ENCODE assay signal across 11 mouse cellular contexts in the genomic region with DNA sequence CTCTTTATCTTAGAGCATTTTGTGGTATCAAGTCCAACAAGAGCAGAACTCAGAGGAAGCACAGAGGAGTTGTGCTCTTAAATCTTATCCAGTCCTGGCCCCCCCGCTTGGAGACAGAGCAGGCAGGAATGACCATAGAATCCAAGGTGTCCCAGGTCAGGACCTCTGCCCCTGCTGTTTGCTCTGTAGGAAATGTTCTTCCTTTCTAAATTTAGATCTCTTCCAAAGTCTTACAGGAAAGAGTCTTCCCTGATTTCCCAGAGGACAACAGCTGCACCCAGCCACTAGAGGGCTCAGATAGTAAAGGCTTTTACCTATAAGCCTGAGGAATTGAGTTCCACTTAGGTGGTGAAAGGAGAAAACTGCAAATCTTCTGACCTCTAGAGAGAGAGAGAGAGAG. TPM values are rescaled to one million over a fixed set of nuclear protein-coding genes. Genes with fewer than 3 reads are reported as not detected.
DNase-seq lines count a peak whose midpoint lies in the region; ATAC-seq and TF ChIP-seq lines count a peak whose summit lies in the region.
"Had no signal": no experiment of that assay in that cellular context is flagged by ENCODE, and none has a peak within 500 bp of the region (broad histone marks: within the 10 kb centered on the region; RNA-seq: fewer than 3 reads in every experiment).

No protein-coding gene starts in this region.

- no peaks in the 10 kb centered on the region for H3K9me3 ChIP-seq in kidney, postnatal 0 days (replicated peaks; ENCODE audit: low read length)
- H3K9me3 ChIP-seq: liver, embryonic 15.5 days had no signal

- no peaks in the 10 kb centered on the region for H3K36me3 ChIP-seq in heart, adult 2 months (ENCODE audit: control insufficient read depth, insufficient read depth, low read length)
- H3K36me3 ChIP-seq in kidney, postnatal 0 days (ENCODE audit: insufficient read depth, low read length): no peaks in the 10 kb centered on the region
- H3K36me3 ChIP-seq: liver, embryonic 15.5 days had no signal

- ATAC-seq in kidney, postnatal 0 days (replicated peaks; ENCODE audit: low FRiP score, low read depth): no peak
- no peak for ATAC-seq in monocyte, adult 5-6 weeks (replicated peaks; ENCODE audit: insufficient number of reproducible peaks, low FRiP score, low TSS enrichment, poor library complexity, severe bottlenecking)

- H3K27ac ChIP-seq in heart, adult 2 months: peak overlapping the region; percentile 23
- no peak overlapping the region for H3K27ac ChIP-seq in kidney, postnatal 0 days
- H3K27ac ChIP-seq: liver, embryonic 15.5 days had no signal

- H3K4me2 ChIP-seq in kidney, postnatal 0 days (ENCODE audit: low read length): no peak overlapping the region

- H3K79me2 ChIP-seq in heart, adult 2 months (replicated peaks; ENCODE audit: control insufficient read depth, insufficient read depth, low read length): no peaks in the 10 kb centered on the region

- H3K27me3 ChIP-seq in heart, adult 2 months (ENCODE audit: control insufficient read depth, insufficient read depth, low read length): no peaks in the 10 kb centered on the region
- H3K27me3 ChIP-seq in kidney, postnatal 0 days (ENCODE audit: insufficient read depth, low read length): no peaks in the 10 kb centered on the region

- WGBS in heart, adult 2 months: 20% methylated on average over 1 of the region's 1 CpGs
- 19% methylated on average over 1 of the region's 1 CpGs for WGBS in kidney, postnatal 0 days

- peaks cover 1% of the 10 kb centered on the region; the same call in 1 of the 2 replicates for H3K4me1 ChIP-seq in heart, adult 2 months (ENCODE audit: control insufficient read depth, insufficient read depth, low read length)
- 0 out of 2 replicates have a peak, but pooled peaks cover 6% of the 10 kb centered on the region for H3K4me1 ChIP-seq in kidney, postnatal 0 days (replicated peaks; ENCODE audit: insufficient read depth, low read length)

- TF ChIP-seq POLR2A in heart, adult 2 months (IDR thresholded peaks at IDR 0.05; ENCODE audit: insufficient read depth, low read depth, low read length): no peak

- H3K4me3 ChIP-seq in heart, adult 2 months: no peak overlapping the region
- H3K4me3 ChIP-seq in kidney, postnatal 0 days (replicated peaks; ENCODE audit: low read depth, low read length): no peak overlapping the region

- TF ChIP-seq CTCF in heart, adult 2 months (IDR thresholded peaks at IDR 0.05): peak; percentile 72
- peak; percentile 71 for TF ChIP-seq CTCF in kidney, postnatal 0 days (IDR thresholded peaks at IDR 0.05; ENCODE audit: low read depth)

- peak; percentile 29 to 39 for DNase-seq in heart, adult 2 months
- DNase-seq in heart, postnatal 25 days (ENCODE audit: low spot score): no peak
- DNase-seq in 3T3-L1 (ENCODE audit: low read depth, low spot score): peak; percentile 69
- peak; percentile 38 for DNase-seq in adipocyte (ENCODE audit: low spot score)
- DNase-seq in kidney, postnatal 0 days (ENCODE audit: low spot score): peak; percentile 62
- no peak for DNase-seq in cerebellum, adult 11-12 months
- no peak for DNase-seq in cerebellum, adult 9-10 months
- DNase-seq: right cerebral cortex, postnatal 14 days had no signal

- no peak for TF ChIP-seq EP300 in heart, adult 2 months (IDR thresholded peaks at IDR 0.05; ENCODE audit: insufficient read depth, low read depth, low read length)

- no peak overlapping the region for H3K9ac ChIP-seq in heart, adult 2 months (ENCODE audit: low read depth, low read length)
- no peak overlapping the region for H3K9ac ChIP-seq in kidney, postnatal 0 days (ENCODE audit: low read depth, low read length)
- H3K9ac ChIP-seq: liver, embryonic 15.5 days had no signal

- intact Hi-C loops in heart, adult 2 months (cut with DNase I): loop anchor here (10.0 kb wide), 1 partner anchor 465 kb away; the partner anchor contains the start of gene Cdh5
- intact Hi-C loops in heart, postnatal 25 days (cut with DNase I): loop anchor here (10.0 kb wide), 1 partner anchor 315 kb away; the partner anchor contains the start of gene Cklf

RNA-seq across cellular contexts. Expression of gene Pdp2, which starts 21.7 kb away (rescaled TPM):
- 10 to 100 TPM; 18.4 to 35.8 TPM for total RNA-seq in heart, adult 2 months (2021)
- polyA plus RNA-seq in heart, adult 2 months (2012; rRNA removed): 10.0 and 18.8 TPM in 2 replicates
- total RNA-seq in heart, postnatal 25 days (2021): 10 to 100 TPM; 20.1 to 29.0 TPM
- 12.6 and 14.5 TPM in 2 replicates for polyA plus RNA-seq in kidney, postnatal 0 days (2015; fragmentation: Nextera tagmentation; extraction: Ambion mirVana)
- total RNA-seq in monocyte, adult 5-6 weeks (2017): 3.4 to 6.1 TPM (median 5.0 TPM) in 3 replicates

RNA-seq across cellular contexts. Expression of gene Car7, which starts 35.1 kb away (rescaled TPM):
- total RNA-seq in heart, adult 2 months (2021): 1 to 10 TPM; 2.0 to 2.9 TPM
- polyA plus RNA-seq in heart, adult 2 months (2012; rRNA removed): 9.3 and 11.2 TPM in 2 replicates
- 1 to 10 TPM; 2.9 to 3.4 TPM for total RNA-seq in heart, postnatal 25 days (2021)
- polyA plus RNA-seq in kidney, postnatal 0 days (2015; fragmentation: Nextera tagmentation; extraction: Ambion mirVana): 5.2 and 5.8 TPM in 2 replicates
- 1.3 to 3.6 TPM (median 3.3 TPM) in 3 replicates for total RNA-seq in monocyte, adult 5-6 weeks (2017)

RNA-seq across cellular contexts. Expression of gene Nae1, which starts 35.1 kb away (rescaled TPM):
- 10 to 100 TPM; 27.0 to 31.4 TPM for total RNA-seq in heart, adult 2 months (2021)
- polyA plus RNA-seq in heart, adult 2 months (2012; rRNA removed): 11.0 and 28.0 TPM in 2 replicates
- total RNA-seq in heart, postnatal 25 days (2021): 10 to 100 TPM; 29.6 to 30.5 TPM
- polyA plus RNA-seq in kidney, postnatal 0 days (2015; fragmentation: Nextera tagmentation; extraction: Ambion mirVana): 87.8 and 91.8 TPM in 2 replicates
- total RNA-seq in monocyte, adult 5-6 weeks (2017): 103 to 118 TPM (median 115 TPM) in 3 replicates

RNA-seq across cellular contexts. Expression of gene Cdh16, which starts 54.6 kb away (rescaled TPM):
- 1 to 10 TPM; 3.3 to 4.3 TPM for total RNA-seq in heart, adult 2 months (2021)
- polyA plus RNA-seq in heart, adult 2 months (2012; rRNA removed): 7.1 and 11.0 TPM in 2 replicates
- total RNA-seq in heart, postnatal 25 days (2021): 1 to 10 TPM; 2.4 to 3.1 TPM
- 439 and 476 TPM in 2 replicates for polyA plus RNA-seq in kidney, postnatal 0 days (2015; fragmentation: Nextera tagmentation; extraction: Ambion mirVana)
- not detected in 3 replicates for total RNA-seq in monocyte, adult 5-6 weeks (2017)
- polyA plus RNA-seq: frontal cortex, adult 2 months had no signal

RNA-seq across cellular contexts. Expression of gene Terb1, which starts 59.8 kb away (rescaled TPM):
- total RNA-seq in heart, adult 2 months (2021): not detected
- not detected in 2 replicates for polyA plus RNA-seq in heart, adult 2 months (2012; rRNA removed)
- total RNA-seq in heart, postnatal 25 days (2021): not detected
- 0.52 and 0.54 TPM in 2 replicates for polyA plus RNA-seq in kidney, postnatal 0 days (2015; fragmentation: Nextera tagmentation; extraction: Ambion mirVana)
- 0.21 TPM in 1 of 3 replicates, not detected in the others for total RNA-seq in monocyte, adult 5-6 weeks (2017)
- polyA plus RNA-seq: liver, embryonic 15.5 days had no signal

Comparison
In these comparisons a context has a peak if more than half of its experiments do, and no peak if none do; other contexts are left out.
1. DNase-seq: peak in heart, adult 2 months (2 of 2), 3T3-L1 (single experiment), adipocyte (single experiment) and kidney, postnatal 0 days (single experiment); none in heart, postnatal 25 days (single experiment), cerebellum, adult 11-12 months (single experiment) and cerebellum, adult 9-10 months (single experiment).